Mouse (Mus musculus) CH12.LX (cell line): ENCODE data around the gene Atp6v1fnb. TPM values are rescaled to one million over a fixed set of nuclear protein-coding genes. Genes with fewer than 3 reads are reported as not detected.

Source experiments
- DNase-seq: peaks from one replicate; pipeline ENCODE4 v3.0.0-alpha.2; 2013; ENCODE audit errors: extremely low read depth
- H3K27ac ChIP-seq: 2 replicates; pipeline ENCODE4 v1.5.1; 2012; ENCODE audit warnings: low read depth, mild to moderate bottlenecking, control low read depth, moderate library complexity; ENCODE audit not compliant: insufficient read depth
- H3K27me3 ChIP-seq: replicated peaks from 2 replicates; pipeline ENCODE3; 2012; ENCODE audit warnings: inconsistent platforms
- H3K36me3 ChIP-seq, 2 experiments: replicated peaks in 1 of 2; 2 replicates each; pipeline versions ENCODE3 to v1.6.1; 2012; ENCODE audit warnings: inconsistent platforms in 1 of 2, low read length in 1 of 2, mild to moderate bottlenecking in 1 of 2, mixed read lengths in 1 of 2, moderate library complexity in 1 of 2; ENCODE audit not compliant: control insufficient read depth in 1 of 2, insufficient read depth in 1 of 2
- H3K4me1 ChIP-seq, 2 experiments: 2 replicates each; pipeline ENCODE4 v1.6.1; 2012; ENCODE audit warnings: inconsistent platforms in 1 of 2, moderate library complexity in 1 of 2; ENCODE audit not compliant: insufficient read depth in 2 of 2, control insufficient read depth in 1 of 2
- H3K4me2 ChIP-seq: 2 replicates; pipeline ENCODE4 v1.6.1; 2012; ENCODE audit warnings: low read depth, mild to moderate bottlenecking, control low read depth; ENCODE audit not compliant: poor library complexity, insufficient read depth, severe bottlenecking
- H3K4me3 ChIP-seq, 3 experiments: fragments of 150-350 bp in 1 of 3; sonication (generic) in 1 of 3; replicated peaks in 1 of 3; 2 replicates each; pipeline versions ENCODE3 to v1.5.1; 2011 to 2012; ENCODE audit warnings: low read depth in 2 of 3, low read length in 2 of 3, mild to moderate bottlenecking in 2 of 3, moderate library complexity in 2 of 3, control low read depth in 1 of 3, improper control_type of control experiment in 1 of 3, inconsistent platforms in 1 of 3, mixed read lengths in 1 of 3; ENCODE audit not compliant: poor library complexity in 1 of 3
- H3K79me2 ChIP-seq: replicated peaks from 2 replicates; pipeline ENCODE4 v1.6.1; 2012; ENCODE audit warnings: mild to moderate bottlenecking, moderate library complexity; ENCODE audit not compliant: control insufficient read depth, poor library complexity, insufficient read depth, severe bottlenecking; ENCODE audit errors: extremely low read depth
- H3K9ac ChIP-seq: 2 replicates; pipeline ENCODE4 v1.6.1; 2012; ENCODE audit warnings: low read depth, mild to moderate bottlenecking, control low read depth, moderate library complexity; ENCODE audit not compliant: insufficient read depth
- H3K9me3 ChIP-seq: replicated peaks from 2 replicates; pipeline ENCODE3; 2012; ENCODE audit warnings: low read length, inconsistent platforms, mixed read lengths
- BHLHE40 ChIP-seq: IDR thresholded peaks from 2 replicates; pipeline ENCODE4 v1.6.1; 2011; ENCODE audit warnings: mild to moderate bottlenecking, low read depth, low read length, improper control_type of control experiment
- CHD2 ChIP-seq: IDR thresholded peaks from 2 replicates; pipeline ENCODE4 v1.6.1; 2011; ENCODE audit warnings: low read length, improper control_type of control experiment
- CTCF ChIP-seq, 2 experiments: IDR thresholded peaks in 1 of 2; conservative IDR thresholded peaks in 1 of 2; 2 replicates each; pipeline ENCODE4 v1.5.1; 2011 to 2012; ENCODE audit warnings: low read depth in 2 of 2, low read length in 2 of 2, improper control_type of control experiment in 1 of 2, inconsistent platforms in 1 of 2, mild to moderate bottlenecking in 1 of 2, moderate library complexity in 1 of 2
- ELF1 ChIP-seq: IDR thresholded peaks from 2 replicates; pipeline ENCODE4 v1.6.1; 2014; ENCODE audit warnings: low read depth, mild to moderate bottlenecking, inconsistent platforms, low read length, improper control_type of control experiment
- IRF4 ChIP-seq: IDR thresholded peaks from 2 replicates; pipeline ENCODE4 v1.6.1; 2014; ENCODE audit warnings: low read depth, mild to moderate bottlenecking, inconsistent platforms, low read length, improper control_type of control experiment
- JUN ChIP-seq: IDR thresholded peaks from 2 replicates; pipeline ENCODE4 v1.6.1; 2011; ENCODE audit warnings: low read depth, mild to moderate bottlenecking, low read length, improper control_type of control experiment, moderate library complexity; ENCODE audit not compliant: insufficient read depth
- JUND ChIP-seq: conservative IDR thresholded peaks from 2 replicates; pipeline ENCODE4 v1.6.1; 2011; ENCODE audit warnings: low read depth, low read length, improper control_type of control experiment
- MAFK ChIP-seq: IDR thresholded peaks from 2 replicates; pipeline ENCODE4 v1.6.1; 2011; ENCODE audit warnings: low read length, improper control_type of control experiment; ENCODE audit not compliant: insufficient replicate concordance
- MAX ChIP-seq: IDR thresholded peaks from 2 replicates; pipeline ENCODE4 v1.6.1; 2011; ENCODE audit warnings: low read length, improper control_type of control experiment
- MEF2A ChIP-seq: IDR thresholded peaks from 2 replicates; pipeline ENCODE4 v1.6.1; 2014; ENCODE audit warnings: low read depth, mild to moderate bottlenecking, inconsistent platforms, low read length, improper control_type of control experiment, borderline replicate concordance
- MXI1 ChIP-seq: IDR thresholded peaks from 2 replicates; pipeline ENCODE4 v1.6.1; 2011; ENCODE audit warnings: mild to moderate bottlenecking, low read depth, low read length, improper control_type of control experiment
- MYC ChIP-seq: IDR thresholded peaks from 2 replicates; pipeline ENCODE4 v1.6.1; 2011; ENCODE audit warnings: low read depth, mild to moderate bottlenecking, improper control_type of control experiment, low read length
- NELFE ChIP-seq: IDR thresholded peaks from 2 replicates; pipeline ENCODE4 v1.6.1; 2011; ENCODE audit warnings: low read depth, low read length, improper control_type of control experiment
- POLR2A ChIP-seq: IDR thresholded peaks from 2 replicates; pipeline ENCODE4 v1.6.1; 2011; ENCODE audit warnings: low read depth, mild to moderate bottlenecking, improper control_type of control experiment, low read length
- RAD21 ChIP-seq: IDR thresholded peaks from 2 replicates; pipeline ENCODE4 v1.6.1; 2011; ENCODE audit warnings: low read depth, mild to moderate bottlenecking, low read length, improper control_type of control experiment, moderate library complexity
- RCOR1 ChIP-seq: conservative IDR thresholded peaks from 2 replicates; pipeline ENCODE4 v1.6.1; 2012; ENCODE audit warnings: low read depth, mild to moderate bottlenecking, inconsistent platforms, low read length, improper control_type of control experiment
- SMC3 ChIP-seq: IDR thresholded peaks from 2 replicates; pipeline ENCODE4 v1.6.1; 2011; ENCODE audit warnings: low read depth, low read length, improper control_type of control experiment
- TCF12 ChIP-seq: IDR thresholded peaks from 2 replicates; pipeline ENCODE4 v1.6.1; 2014; ENCODE audit warnings: low read depth, mild to moderate bottlenecking, inconsistent platforms, low read length, improper control_type of control experiment
- USF2 ChIP-seq: conservative IDR thresholded peaks from 2 replicates; pipeline ENCODE4 v1.6.1; 2011; ENCODE audit warnings: low read depth, low read length, improper control_type of control experiment
- ZMIZ1 ChIP-seq: IDR thresholded peaks from 2 replicates; pipeline ENCODE4 v1.6.1; 2012; ENCODE audit warnings: low read depth, mild to moderate bottlenecking, inconsistent platforms, low read length, improper control_type of control experiment
- dilution Hi-C: fragments of 300-500 bp; cut with MboI; formaldehyde crosslinking; loops from 2 replicates; pipeline ENCODE4 v1.14.3; 2020; ENCODE audit warnings: low sequenced_read_pairs; ENCODE audit not compliant: extremely low pct_unique_long_range_greater_than_20kb, extremely low pct_ligation_motif_present
- in situ Hi-C: fragments of 300-500 bp; cut with MboI; formaldehyde crosslinking; loops from 3 replicates; pipeline ENCODE4 v1.14.3; 2019; ENCODE audit warnings: low sequenced_read_pairs, low pct_ligation_motif_present, low pct_unique_long_range_greater_than_20kb, mixed read lengths
- polyA plus RNA-seq: library from polyadenylated mRNA; unstranded; fragments of >175 nt; gene quantifications from 2 replicates; pipeline ENCODE4 v1.2.1, GENCODE M21; 2012; ENCODE audit warnings: low read depth; ENCODE audit not compliant: insufficient read length
- total RNA-seq, 2 experiments: library from RNA; depleted of rRNA; stranded (reverse); fragments of 300-350 nt in 1 of 2; fragments of >200 nt in 1 of 2; gene quantifications; 2 replicates each; pipeline ENCODE4 v1.2.3; 2012 to 2014

Atp6v1fnb gene
- total and polyA plus RNA-seq, 3 experiments: not detected

DNA sequence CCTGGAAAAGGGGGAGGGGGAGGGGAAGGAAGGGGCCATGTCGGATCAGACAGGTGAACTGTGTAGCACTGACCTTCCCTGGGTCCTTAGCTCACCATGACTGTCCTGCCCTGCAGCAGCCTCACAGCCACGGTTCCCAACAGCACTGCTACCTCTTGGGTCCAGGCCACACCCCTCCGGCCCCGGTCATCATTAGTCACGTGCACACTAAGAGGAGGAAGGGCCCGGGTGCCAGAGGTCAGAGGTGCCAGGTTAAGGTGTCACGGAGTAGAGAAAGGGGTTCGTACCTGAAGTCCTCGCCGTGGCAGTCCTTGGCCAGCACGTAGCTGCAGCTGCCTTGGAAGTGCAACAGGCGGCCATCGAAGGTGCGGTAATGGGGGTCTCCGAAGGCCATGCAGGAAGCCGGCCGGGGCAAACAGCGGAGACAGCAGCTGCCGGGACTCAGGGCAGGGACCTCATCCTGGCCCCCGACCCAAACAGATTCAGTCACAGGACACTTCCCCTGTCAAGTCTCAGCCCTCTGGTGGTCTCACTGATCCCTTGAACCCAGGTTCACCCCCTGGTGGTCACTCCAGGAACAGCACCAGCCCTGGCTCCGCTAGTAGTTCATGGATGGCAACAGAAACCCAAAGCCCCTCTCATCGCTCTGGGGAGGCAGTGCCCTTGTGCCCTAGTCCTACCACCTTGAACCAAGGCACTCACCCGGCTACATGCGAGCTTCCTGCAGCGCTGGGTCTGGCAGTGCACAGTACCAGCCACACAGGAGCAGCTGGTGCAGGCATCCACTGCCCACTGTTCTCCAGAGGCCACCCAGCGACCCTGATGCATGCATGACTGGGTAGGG is 13.7 kb downstream of the Atp6v1fnb start (continued):
- TF ChIP-seq JUND (no peak), RAD21 (peak; percentile 46), RCOR1 (no peak), BHLHE40 (peak; percentile 92), TCF12 (no peak)

DNA sequence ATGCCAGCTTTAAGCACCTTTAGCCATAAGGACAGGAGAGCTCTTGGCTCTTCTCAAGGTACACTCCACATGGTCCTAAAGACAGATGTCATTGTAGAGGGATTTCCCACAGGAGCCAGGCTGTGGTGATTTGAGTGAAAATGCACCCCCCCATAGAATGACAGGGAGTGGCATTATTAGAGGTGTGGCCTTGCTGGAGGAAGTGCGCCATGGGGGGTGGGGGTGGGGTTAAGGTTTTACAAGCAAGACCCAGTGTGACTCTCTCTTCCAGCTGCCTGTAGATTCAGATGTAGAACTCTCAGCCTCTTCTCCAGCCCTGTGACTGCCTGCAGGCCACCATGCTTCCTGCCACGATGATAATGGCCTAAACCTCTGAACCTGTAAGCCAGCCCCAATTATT is 14.7 kb downstream of the Atp6v1fnb start:
- dilution Hi-C loops (no loop called here), in situ Hi-C loops (no loop called here)
- Histone ChIP-seq H3K4me3 (no peak overlapping the region), H3K4me1 (peaks cover 18 to 21% of the 10 kb centered on the region in 2 experiments), H3K27me3 (peaks cover 65% of the 10 kb centered on the region), H3K27ac (no peak overlapping the region), H3K9ac (no peak overlapping the region), H3K36me3 (no peaks in the 10 kb centered on the region), H3K4me2 (0 out of 2 replicates have a peak overlapping the region, but pooled peaks have one; percentile 44), H3K9me3 (no peaks in the 10 kb centered on the region), H3K79me2 (no peaks in the 10 kb centered on the region)
- TF ChIP-seq ZMIZ1 (no peak), ELF1 (no peak), MXI1 (no peak), CTCF (conservative IDR thresholded peaks at IDR 0.05 in 1 of 2, IDR thresholded peaks at IDR 0.05 in 1 of 2; ENCODE audit: low read depth in 2 of 2, low read length in 2 of 2) (no peak), POLR2A (0 out of 2 replicates have a peak, but pooled peaks have one; percentile 21)
- peak; percentile 25 for DNase-seq

DNA sequence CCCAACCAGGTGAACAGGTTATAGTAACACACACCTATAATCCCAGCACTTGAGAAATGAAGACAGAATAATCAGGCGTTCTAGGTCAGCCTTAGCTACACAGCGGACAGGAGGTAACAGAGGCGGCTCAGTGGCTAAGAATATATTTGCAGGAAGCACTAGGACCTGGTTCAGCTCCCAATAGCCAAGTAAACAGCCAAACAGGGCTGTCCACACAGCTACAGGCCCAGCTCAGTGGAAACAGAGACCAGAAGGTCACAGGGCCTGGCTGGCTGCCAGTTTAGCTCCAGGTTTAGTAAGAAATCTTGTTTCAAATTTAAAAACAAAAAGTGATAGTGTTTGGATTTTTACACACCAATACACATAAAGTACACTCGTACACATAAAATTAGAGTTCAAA is 22.9 kb downstream of the Atp6v1fnb start:
- Histone ChIP-seq H3K9me3 (peaks cover 3% of the 10 kb centered on the region), H3K9ac (no peak overlapping the region), H3K27me3 (peaks cover 79% of the 10 kb centered on the region), H3K36me3 (no peaks in the 10 kb centered on the region), H3K27ac (no peak overlapping the region), H3K79me2 (no peaks in the 10 kb centered on the region), H3K4me3 (no peak overlapping the region), H3K4me1 (no peaks in the 10 kb centered on the region), H3K4me2 (no peak overlapping the region)
- DNase-seq: no peak
- in situ Hi-C loops: no loop called here
- TF ChIP-seq MYC (no peak), MXI1 (no peak), RAD21 (no peak)
- dilution Hi-C loops: no loop called here

DNA sequence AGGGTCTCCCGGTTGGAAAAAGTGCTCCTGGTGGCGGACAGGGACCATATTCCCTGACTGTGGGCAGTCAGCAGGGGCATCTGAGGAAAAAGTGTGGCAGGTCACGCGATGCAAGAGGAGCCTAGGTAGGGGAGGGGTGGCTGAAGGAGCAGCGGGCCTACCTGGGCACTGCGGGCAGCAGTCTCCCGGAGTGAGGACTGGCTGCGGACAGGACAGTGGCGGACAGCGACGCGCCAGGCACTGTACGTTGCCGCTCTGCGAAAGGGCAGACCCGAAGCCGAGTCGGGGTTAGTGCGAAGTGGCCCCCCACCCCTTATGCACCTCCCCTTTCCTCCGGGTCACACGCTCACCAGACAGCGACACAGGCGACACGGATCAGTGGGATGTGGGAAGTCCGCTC is 25.0 kb downstream of the Atp6v1fnb start:
- no peak overlapping the region for H3K4me2 ChIP-seq
- H3K4me3 ChIP-seq: no peak overlapping the region
- H3K9ac ChIP-seq: no peak overlapping the region

More for the DNA sequence above, 25.0 kb downstream of the Atp6v1fnb start:
- TF ChIP-seq NELFE (no peak), SMC3 (no peak), MXI1 (no peak), CHD2 (no peak), MAFK (no peak), USF2 (no peak), POLR2A (no peak), MYC (no peak), RAD21 (no peak), TCF12 (no peak), MEF2A (no peak), MAX (no peak), ELF1 (no peak), IRF4 (no peak), JUN (no peak)
- Histone ChIP-seq H3K9me3 (peaks cover 6% of the 10 kb centered on the region), H3K4me1 (no peaks in the 10 kb centered on the region), H3K27me3 (peaks cover 63% of the 10 kb centered on the region), H3K79me2 (no peaks in the 10 kb centered on the region), H3K27ac (no peak overlapping the region), H3K36me3 (no peaks in the 10 kb centered on the region)
- in situ Hi-C loops (no loop called here), dilution Hi-C loops (no loop called here)
- DNase-seq: no peak
